Mouse (Mus musculus): Measurements from ENCODE around the gene Tas2r134.

DNA sequence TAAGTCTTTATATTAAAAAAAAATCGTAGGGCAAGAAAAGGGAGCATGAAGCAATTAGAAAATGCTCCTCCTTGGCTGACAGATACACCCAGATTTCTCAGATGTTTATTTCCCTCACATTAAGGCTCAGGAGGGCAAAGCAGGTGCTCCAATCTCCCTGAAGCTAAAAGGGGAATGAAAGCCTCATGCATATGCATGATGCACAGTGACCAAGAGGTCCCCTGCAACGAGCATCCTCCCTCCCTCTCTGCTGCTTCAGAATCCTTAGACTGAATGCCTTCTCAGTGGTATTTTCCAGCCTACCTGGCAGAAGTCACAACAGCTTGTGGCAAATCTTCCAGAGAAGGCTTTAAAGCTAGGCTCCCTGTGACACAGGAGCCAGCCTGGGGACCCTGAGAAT lies 16.4 kb upstream of the Tas2r134 start:
- TF ChIP-seq POLR2A (IDR thresholded peaks at IDR 0.05; ENCODE audit: extremely low read depth, insufficient read depth, low read length) (no peak), CTCF (IDR thresholded peaks at IDR 0.05; ENCODE audit: low read depth, low read length) (no peak)

Measured in liver, adult 2 months (tissue).